Mouse (Mus musculus) cortical plate, adult 2 months (tissue): ENCODE data around the gene Mapk6. TPM values are rescaled to one million over a fixed set of nuclear protein-coding genes. Genes with fewer than 3 reads are reported as not detected.

Experiments used
- H3K27ac ChIP-seq: fragments of 200-500 bp; 2 replicates; pipeline ENCODE4 v1.5.1; 2012; ENCODE audit warnings: low read length, control low read depth, inconsistent platforms; ENCODE audit not compliant: insufficient read depth
- H3K4me1 ChIP-seq: fragments of 200-500 bp; 2 replicates; pipeline ENCODE4 v1.6.1; 2011; ENCODE audit warnings: low read length; ENCODE audit not compliant: control insufficient read depth, insufficient read depth
- H3K4me3 ChIP-seq: fragments of 200-500 bp; 2 replicates; pipeline ENCODE4 v1.5.1; 2011; ENCODE audit warnings: mild to moderate bottlenecking, low read length, control low read depth; ENCODE audit not compliant: insufficient read depth
- CTCF ChIP-seq: fragments of 200-500 bp; IDR thresholded peaks from 2 replicates; pipeline ENCODE4 v1.5.1; 2011; ENCODE audit warnings: mild to moderate bottlenecking, control low read depth, low read length; ENCODE audit not compliant: insufficient read depth; ENCODE audit errors: extremely low read depth
- POLR2A ChIP-seq: fragments of 200-500 bp; IDR thresholded peaks from 2 replicates; pipeline ENCODE4 v1.6.1; 2011; ENCODE audit warnings: mild to moderate bottlenecking, low read length, control low read depth; ENCODE audit not compliant: insufficient read depth; ENCODE audit errors: extremely low read depth
- polyA plus RNA-seq: library from polyadenylated mRNA; depleted of rRNA; stranded (reverse); fragments of >200 nt; gene quantifications from 2 replicates; pipeline ENCODE4 v1.2.3, GENCODE M21; 2012

Gene Mapk6
- polyA plus RNA-seq, 1 experiment = 43.6 TPM

GRCm38 (mm10) chr9:75435918-75436317, 26.1 kb upstream of the Mapk6 start:
- Histone ChIP-seq H3K4me1 (no peaks in the 10 kb centered on the region), H3K27ac (0 out of 2 replicates have a peak overlapping the region, but pooled peaks have one; percentile 19), H3K4me3 (no peak overlapping the region)
- TF ChIP-seq CTCF (no peak), POLR2A (no peak)

GRCm38 (mm10) chr9:75435291-75435690, 25.5 kb upstream of the Mapk6 start:
- H3K27ac ChIP-seq = no peak overlapping the region
- TF ChIP-seq POLR2A (no peak), CTCF (no peak)
- H3K4me1 ChIP-seq = no peaks in the 10 kb centered on the region
- no peak overlapping the region for H3K4me3 ChIP-seq

- no peak for TF ChIP-seq POLR2A
- TF ChIP-seq CTCF = no peak
- Histone ChIP-seq H3K4me1 (no peaks in the 10 kb centered on the region), H3K27ac (no peak overlapping the region), H3K4me3 (no peak overlapping the region)
These were observed 25.1 kb upstream of the Mapk6 start for GRCm38 (mm10) chr9:75434872-75435271.

- TF ChIP-seq POLR2A = no peak
- TF ChIP-seq CTCF = peak; percentile 16; the same call in 1 of the 2 replicates
- no peak overlapping the region for H3K27ac ChIP-seq
These were observed 24.5 kb upstream of the Mapk6 start for GRCm38 (mm10) chr9:75434172-75434793.

GRCm38 (mm10) chr9:75432694-75433093, 22.9 kb upstream of the Mapk6 start:
- Histone ChIP-seq H3K27ac (no peak overlapping the region), H3K4me3 (no peak overlapping the region), H3K4me1 (no peaks in the 10 kb centered on the region)
- no peak for TF ChIP-seq POLR2A
- no peak for TF ChIP-seq CTCF

More at GRCm38 (mm10) chr9:75434172-75434793, 24.5 kb upstream of the Mapk6 start:
- H3K4me1 ChIP-seq = no peaks in the 10 kb centered on the region
- no peak overlapping the region for H3K4me3 ChIP-seq

GRCm38 (mm10) chr9:75430822-75431621, 21.2 kb upstream of the Mapk6 start:
- H3K27ac ChIP-seq = peak overlapping the region; percentile 22; the same call in 1 of the 2 replicates
- TF ChIP-seq CTCF = no peak
- TF ChIP-seq POLR2A = no peak
- H3K4me1 ChIP-seq = no peaks in the 10 kb centered on the region
- no peak overlapping the region for H3K4me3 ChIP-seq

GRCm38 (mm10) chr9:75429657-75430056, 19.9 kb upstream of the Mapk6 start:
- no peak overlapping the region for H3K4me3 ChIP-seq
- H3K4me1 ChIP-seq = no peaks in the 10 kb centered on the region
- H3K27ac ChIP-seq = no peak overlapping the region
- TF ChIP-seq POLR2A (no peak), CTCF (no peak)

- no peaks in the 10 kb centered on the region for H3K4me1 ChIP-seq
- TF ChIP-seq POLR2A = no peak
- TF ChIP-seq CTCF = no peak
- no peak overlapping the region for H3K27ac ChIP-seq
- no peak overlapping the region for H3K4me3 ChIP-seq
These were observed 19.2 kb upstream of the Mapk6 start for GRCm38 (mm10) chr9:75429040-75429439.

- H3K4me3 ChIP-seq = no peak overlapping the region
- H3K4me1 ChIP-seq = no peaks in the 10 kb centered on the region
- no peak for TF ChIP-seq POLR2A
- no peak for TF ChIP-seq CTCF
- H3K27ac ChIP-seq = no peak overlapping the region
These were observed 18.4 kb upstream of the Mapk6 start for GRCm38 (mm10) chr9:75428274-75428600.
